Mouse (Mus musculus) limb, embryonic 15.5 days (tissue): ENCODE results near the gene Miga1. TPM values are rescaled to one million over a fixed set of nuclear protein-coding genes. Genes with fewer than 3 reads are reported as not detected.

Experiments used
- ATAC-seq: fragments of 200-750 bp; cut with Nextera tagmentation; 2 replicates; pipeline ENCODE4 v1.8.0; 2017; ENCODE audit warnings: low read depth, moderate TSS enrichment; ENCODE audit not compliant: insufficient number of reproducible peaks, low FRiP score, low TSS enrichment
- H3K27ac ChIP-seq: fragments of 300-500 bp; sonication (generic); 2 replicates; pipeline ENCODE4 v1.5.1; 2015; ENCODE audit warnings: moderate library complexity, mild to moderate bottlenecking, inconsistent platforms
- H3K27me3 ChIP-seq: fragments of 300-500 bp; sonication (generic); 2 replicates; pipeline ENCODE4 v1.6.1; 2015; ENCODE audit warnings: inconsistent platforms
- H3K36me3 ChIP-seq: fragments of 300-500 bp; sonication (generic); 2 replicates; pipeline ENCODE4 v1.6.1; 2015; ENCODE audit warnings: inconsistent platforms
- H3K4me1 ChIP-seq: fragments of 300-500 bp; sonication (generic); 2 replicates; pipeline ENCODE4 v1.6.1; 2015; ENCODE audit warnings: inconsistent platforms
- H3K4me2 ChIP-seq: fragments of 300-500 bp; sonication (generic); 2 replicates; pipeline ENCODE4 v1.6.1; 2015; ENCODE audit warnings: mild to moderate bottlenecking, inconsistent platforms
- H3K4me3 ChIP-seq: fragments of 300-500 bp; sonication (generic); 2 replicates; pipeline ENCODE4 v1.5.1; 2015; ENCODE audit warnings: mild to moderate bottlenecking, inconsistent platforms
- H3K9ac ChIP-seq: fragments of 300-500 bp; sonication (generic); 2 replicates; pipeline ENCODE4 v1.6.1; 2015; ENCODE audit warnings: inconsistent platforms
- H3K9me3 ChIP-seq: fragments of 300-500 bp; sonication (generic); 2 replicates; pipeline ENCODE4 v1.6.1; 2016; ENCODE audit warnings: inconsistent platforms
- WGBS: fragments of 180-500 bp; shearing (Covaris S2); methylation state at CpG from one replicate; pipeline ENCODE4 v1.1.7; 2015; 5-methylcytosine and 5-hydroxymethylcytosine counted together
- polyA plus RNA-seq: library from polyadenylated mRNA; unstranded; fragments of >200 nt; fragmentation: Nextera tagmentation; extraction: Ambion mirVana; gene quantifications from 2 replicates; pipeline ENCODE4 v1.2.1, GENCODE M21; 2015

Miga1 gene
- polyA plus RNA-seq, 1 experiment from 2014 or later, result 16.2 TPM

DNA sequence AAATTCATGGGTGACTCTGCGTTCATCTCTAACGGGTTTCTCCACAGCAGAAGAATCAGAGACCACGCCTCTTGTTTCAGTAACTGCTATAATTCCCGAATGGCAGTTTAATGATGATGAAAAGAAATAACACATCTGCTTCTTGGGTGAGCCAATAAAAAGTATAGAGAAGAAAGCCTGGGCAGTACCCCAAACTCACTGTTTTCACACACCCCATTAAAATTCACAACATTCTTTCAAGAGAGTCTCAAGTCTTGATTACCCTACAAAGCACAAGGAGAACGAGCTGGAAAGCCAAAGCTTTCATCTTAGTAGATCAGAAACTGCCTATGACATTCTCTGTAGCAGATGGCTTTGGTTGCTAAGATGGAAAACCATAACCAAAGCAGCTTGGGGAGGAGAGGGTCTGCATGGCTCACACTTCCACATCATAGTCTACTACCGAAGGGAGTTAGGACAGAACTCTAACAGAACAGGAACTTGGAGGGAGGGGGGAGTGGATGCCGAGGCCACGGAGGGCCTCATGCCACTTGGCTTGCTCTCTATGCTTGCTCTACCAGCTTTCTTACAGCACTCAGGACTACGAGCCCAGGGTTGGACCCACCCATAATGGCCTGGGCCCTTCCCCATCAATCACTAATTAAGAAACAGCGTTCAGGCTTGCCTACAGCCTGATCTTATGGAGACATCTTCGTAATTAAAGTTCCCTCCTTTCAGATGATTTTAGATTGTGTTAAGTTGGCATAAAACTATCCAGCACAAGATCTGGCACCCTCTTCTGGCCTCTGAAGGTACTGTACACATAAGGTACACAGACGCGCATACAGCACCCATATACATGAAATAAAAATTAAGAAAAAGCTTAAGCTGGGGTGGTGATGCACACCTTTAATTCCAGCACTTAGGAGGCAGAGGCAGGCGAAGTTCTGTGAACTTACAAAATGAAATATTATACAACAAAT is 39.5 kb downstream of the Miga1 start:
- Histone ChIP-seq H3K4me1 (no peaks in the 10 kb centered on the region), H3K4me2 (no peak overlapping the region), H3K9ac (no peak overlapping the region), H3K4me3 (no peak overlapping the region), H3K27me3 (no peaks in the 10 kb centered on the region), H3K36me3 (peaks cover 31% of the 10 kb centered on the region), H3K9me3 (no peaks in the 10 kb centered on the region), H3K27ac (peak overlapping the region; percentile 34)
- ATAC-seq, result no peak; the same call in 1 of the 2 replicates
- WGBS, result 57% methylated on average over 14 of the region's 14 CpGs

DNA sequence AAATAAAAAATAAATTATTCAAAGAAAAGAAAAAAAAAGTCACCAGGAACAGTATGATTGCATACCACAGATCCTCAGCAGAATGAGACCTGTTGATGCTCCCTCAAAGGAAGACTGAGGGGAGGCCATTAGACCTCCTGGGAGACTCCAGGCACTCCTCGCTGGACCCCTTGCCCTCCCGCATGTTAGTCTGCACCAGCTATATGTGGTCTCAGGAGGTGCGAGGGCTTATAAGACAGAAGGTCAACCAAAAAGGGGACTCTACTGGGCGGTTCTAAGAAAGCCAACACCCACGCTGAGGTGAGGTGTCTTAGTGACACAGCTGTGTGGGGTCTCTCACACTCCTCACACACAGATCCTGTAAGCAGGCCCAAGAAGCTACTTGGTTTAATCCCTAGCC is 44.3 kb downstream of the Miga1 start:
- Histone ChIP-seq H3K27me3 (no peaks in the 10 kb centered on the region), H3K4me3 (no peak overlapping the region), H3K4me1 (peaks cover 11% of the 10 kb centered on the region), H3K9ac (no peak overlapping the region), H3K9me3 (no peaks in the 10 kb centered on the region), H3K4me2 (no peak overlapping the region), H3K27ac (no peak overlapping the region), H3K36me3 (peaks cover 28% of the 10 kb centered on the region)
- WGBS, result 93% methylated on average over 5 of the region's 5 CpGs
- no peak for ATAC-seq

DNA sequence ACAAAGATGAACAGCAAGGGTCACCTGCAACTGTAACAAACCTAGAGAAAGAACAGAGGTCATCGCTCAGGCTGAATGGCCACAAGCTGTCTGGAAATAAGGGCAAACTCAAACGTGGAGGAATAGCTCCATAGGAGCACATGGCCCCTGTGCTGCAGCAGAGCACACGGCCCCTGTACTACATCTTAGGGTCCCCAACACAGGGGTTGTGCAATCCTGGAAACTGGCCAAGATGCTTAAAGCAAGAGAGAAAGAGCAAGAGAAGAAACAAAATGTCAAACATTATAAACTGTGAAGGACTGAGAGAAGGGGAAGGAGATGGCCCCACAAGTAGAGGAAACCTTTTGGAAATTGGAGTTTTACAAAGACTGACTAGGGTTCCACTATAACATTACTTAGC is 45.8 kb downstream of the Miga1 start:
- Histone ChIP-seq H3K9ac (no peak overlapping the region), H3K4me1 (peaks cover 17% of the 10 kb centered on the region), H3K27ac (no peak overlapping the region), H3K27me3 (no peaks in the 10 kb centered on the region), H3K4me3 (no peak overlapping the region), H3K36me3 (peaks cover 28% of the 10 kb centered on the region; the same call in 1 of the 2 replicates), H3K9me3 (no peaks in the 10 kb centered on the region), H3K4me2 (no peak overlapping the region)
- 63% methylated on average over 3 of the region's 3 CpGs for WGBS
- no peak for ATAC-seq

DNA sequence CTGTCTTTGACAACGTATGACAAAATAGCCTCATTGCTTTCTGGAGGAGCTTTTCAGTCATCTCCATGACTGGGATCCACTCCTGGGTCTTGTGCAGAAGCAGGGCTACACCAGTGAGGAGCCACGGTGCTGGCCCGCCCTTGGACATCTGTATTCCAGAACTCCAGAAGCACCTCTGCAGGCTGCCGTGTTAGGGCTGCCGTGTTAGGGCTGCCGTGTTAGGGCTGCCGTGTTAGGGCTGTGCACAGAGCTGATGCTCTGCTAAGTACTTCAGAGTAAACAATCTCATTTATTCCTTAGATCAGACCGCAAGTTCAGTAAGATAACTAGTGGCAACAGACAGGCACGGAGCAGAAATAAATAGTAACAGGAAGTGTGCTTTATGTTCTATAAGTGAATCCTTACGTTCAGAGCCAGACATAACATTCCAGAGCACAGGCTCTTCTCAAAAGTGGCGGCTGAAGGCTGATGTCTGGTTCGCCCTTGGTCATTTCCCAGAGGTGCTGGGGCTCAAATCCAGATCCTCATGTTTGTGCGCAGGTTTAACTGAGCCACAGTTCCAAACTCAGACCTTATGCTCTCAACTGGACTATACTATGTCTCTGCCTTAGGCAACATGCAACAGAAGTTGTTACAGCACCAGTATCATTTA is 46.6 kb downstream of the Miga1 start:
- 61% methylated on average over 13 of the region's 13 CpGs for WGBS

DNA sequence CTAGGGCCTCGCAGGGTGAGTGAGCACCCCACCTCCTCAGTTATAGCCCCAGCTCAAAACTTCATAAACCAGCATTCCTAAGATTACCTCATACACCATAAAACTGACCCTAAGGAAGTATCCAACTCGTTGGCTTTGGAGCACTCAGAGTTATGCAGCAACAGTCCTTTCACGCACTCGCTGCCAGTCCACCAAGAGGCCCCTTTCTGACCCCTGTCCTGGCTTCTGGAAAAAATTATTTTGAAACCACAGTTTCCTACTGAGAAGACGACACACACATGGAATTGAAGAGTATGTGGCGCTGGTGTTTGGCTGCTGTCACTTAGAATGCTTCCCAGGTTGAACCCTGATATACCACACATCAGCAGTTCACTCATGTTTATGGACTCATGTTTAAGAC is 48.3 kb downstream of the Miga1 start:
- 0 out of 2 replicates have a peak overlapping the region, but pooled peaks have one; percentile 83 for H3K27ac ChIP-seq
- no peak overlapping the region for H3K9ac ChIP-seq
- no peak overlapping the region for H3K4me3 ChIP-seq
- H3K27me3 ChIP-seq, result no peaks in the 10 kb centered on the region
- H3K4me1 ChIP-seq, result peaks cover 20% of the 10 kb centered on the region
- H3K9me3 ChIP-seq, result no peaks in the 10 kb centered on the region
- ATAC-seq, result no peak
- H3K4me2 ChIP-seq, result no peak overlapping the region
- H3K36me3 ChIP-seq, result peaks cover 33% of the 10 kb centered on the region; the same call in 1 of the 2 replicates
- WGBS, result 36% methylated on average over 6 of the region's 6 CpGs

More for the DNA sequence above, 46.6 kb downstream of the Miga1 start:
- H3K4me1 ChIP-seq, result peaks cover 20% of the 10 kb centered on the region
- no peak overlapping the region for H3K9ac ChIP-seq
- H3K4me2 ChIP-seq, result no peak overlapping the region
- H3K27ac ChIP-seq, result no peak overlapping the region
- H3K4me3 ChIP-seq, result no peak overlapping the region
- H3K9me3 ChIP-seq, result no peaks in the 10 kb centered on the region
- no peak for ATAC-seq
- peaks cover 30% of the 10 kb centered on the region; the same call in 1 of the 2 replicates for H3K36me3 ChIP-seq
- H3K27me3 ChIP-seq, result no peaks in the 10 kb centered on the region

DNA sequence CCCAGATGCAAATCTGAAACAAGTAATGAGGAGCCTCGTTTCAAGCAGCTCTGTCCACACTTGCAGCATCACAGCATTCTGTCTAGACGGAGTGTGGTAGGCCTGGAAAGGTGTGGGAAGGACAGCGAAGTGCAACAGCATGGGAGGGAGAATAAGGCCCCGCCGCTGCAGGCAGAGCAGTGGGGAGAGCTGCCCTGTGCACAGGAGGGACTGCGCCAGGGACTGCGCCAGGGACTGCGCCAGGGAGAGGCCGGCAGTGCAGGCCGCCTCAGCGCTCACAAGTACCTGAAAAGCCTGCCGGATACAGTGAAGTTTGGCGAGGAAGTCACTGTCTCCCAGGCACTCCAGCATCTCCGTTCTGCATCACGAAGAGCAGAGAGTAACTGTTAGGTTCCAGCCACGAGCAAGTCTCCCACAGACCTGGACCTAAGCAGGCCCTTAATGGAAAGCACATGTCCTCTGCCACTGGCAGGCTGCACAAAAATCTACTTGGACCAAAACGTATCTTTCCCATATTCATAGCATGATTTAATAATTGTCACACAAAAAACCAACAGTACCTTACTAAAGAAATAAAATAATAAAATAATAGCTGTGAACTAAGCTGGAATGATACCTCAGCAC is 49.9 kb downstream of the Miga1 start:
- Histone ChIP-seq H3K27ac (peak overlapping the region; percentile 86), H3K4me3 (no peak overlapping the region), H3K36me3 (peaks cover 30% of the 10 kb centered on the region), H3K27me3 (no peaks in the 10 kb centered on the region), H3K9ac (no peak overlapping the region), H3K4me2 (no peak overlapping the region), H3K4me1 (peaks cover 20% of the 10 kb centered on the region), H3K9me3 (no peaks in the 10 kb centered on the region)
- ATAC-seq, result peak; percentile 47; the same call in 1 of the 2 replicates
- WGBS, result 61% methylated on average over 17 of the region's 17 CpGs

DNA sequence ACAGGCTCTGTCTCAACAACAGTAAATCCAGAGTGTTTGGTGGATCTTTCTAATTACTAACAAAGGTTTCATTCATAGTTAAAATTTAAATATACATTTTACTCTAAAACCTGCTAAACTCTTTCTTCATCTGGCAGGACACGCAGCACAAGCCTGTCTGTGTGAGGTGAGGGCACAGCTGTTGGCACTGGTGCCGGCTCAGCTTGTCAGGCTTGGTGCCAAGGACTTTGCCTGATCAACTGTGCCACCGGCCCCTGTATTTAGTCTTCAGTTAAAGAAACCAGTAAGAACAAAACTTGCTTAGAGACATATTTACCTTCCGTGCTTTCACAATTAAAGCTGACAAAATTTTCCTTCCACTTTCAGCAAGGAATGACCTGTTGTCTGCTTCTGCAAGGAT is 51.5 kb downstream of the Miga1 start:
- H3K9me3 ChIP-seq, result no peaks in the 10 kb centered on the region
- ATAC-seq, result no peak

DNA sequence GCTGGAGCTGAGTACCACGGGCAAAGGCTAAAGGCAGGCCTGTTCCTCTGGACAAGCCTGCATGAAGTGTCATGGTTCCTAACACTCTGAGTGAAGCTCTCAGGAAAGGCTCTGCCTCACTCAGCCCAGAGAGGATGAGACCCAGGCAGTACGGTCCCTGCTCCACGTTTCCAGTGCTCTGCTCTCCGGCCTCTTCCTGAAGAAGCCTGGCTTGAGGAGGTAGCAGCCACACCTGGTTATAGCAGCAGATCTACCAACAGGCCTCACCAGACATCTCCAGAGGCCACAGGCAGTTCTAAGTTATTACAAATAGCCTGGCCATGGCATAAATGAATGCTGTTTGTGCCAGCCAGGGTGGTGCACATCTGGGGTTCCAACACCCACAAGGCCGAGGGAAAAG is 51.9 kb downstream of the Miga1 start:
- peaks cover 35% of the 10 kb centered on the region for H3K36me3 ChIP-seq
- ATAC-seq, result no peak
- H3K4me1 ChIP-seq, result peaks cover 20% of the 10 kb centered on the region
- H3K27me3 ChIP-seq, result no peaks in the 10 kb centered on the region
- no peaks in the 10 kb centered on the region for H3K9me3 ChIP-seq
- no peak overlapping the region for H3K27ac ChIP-seq
- H3K4me3 ChIP-seq, result no peak overlapping the region
- H3K4me2 ChIP-seq, result no peak overlapping the region
- 87% methylated on average over 5 of the region's 5 CpGs for WGBS
- H3K9ac ChIP-seq, result no peak overlapping the region

More for the DNA sequence above, 51.5 kb downstream of the Miga1 start:
- Histone ChIP-seq H3K4me1 (peaks cover 20% of the 10 kb centered on the region), H3K9ac (no peak overlapping the region), H3K36me3 (peaks cover 34% of the 10 kb centered on the region), H3K27me3 (no peaks in the 10 kb centered on the region), H3K27ac (no peak overlapping the region), H3K4me2 (no peak overlapping the region), H3K4me3 (no peak overlapping the region)
- 69% methylated on average over 4 of the region's 4 CpGs for WGBS

DNA sequence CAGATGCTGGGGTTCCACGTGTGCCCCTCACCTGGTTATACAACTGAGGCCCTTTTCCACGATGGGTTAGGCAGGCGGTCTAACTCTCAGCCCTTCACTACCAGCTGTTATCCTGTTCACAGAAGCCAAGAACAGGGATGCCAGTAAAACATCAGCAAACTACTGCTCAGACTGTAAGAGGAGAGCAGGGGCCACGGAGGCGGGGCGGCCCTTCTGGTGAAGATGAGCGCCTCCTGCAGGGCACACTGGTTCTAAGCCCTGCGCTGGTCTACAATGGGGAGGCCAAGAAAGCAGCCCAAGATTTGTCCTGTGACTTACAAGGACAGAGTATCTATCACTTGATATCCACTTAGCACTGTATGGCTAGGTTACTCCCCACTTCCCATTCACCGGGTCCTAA is 52.4 kb downstream of the Miga1 start:
- H3K27ac ChIP-seq, result no peak overlapping the region
- H3K4me2 ChIP-seq, result no peak overlapping the region
- ATAC-seq, result no peak
- H3K27me3 ChIP-seq, result no peaks in the 10 kb centered on the region
- H3K9ac ChIP-seq, result no peak overlapping the region
- no peaks in the 10 kb centered on the region for H3K9me3 ChIP-seq
- WGBS, result 78% methylated on average over 9 of the region's 9 CpGs
- peaks cover 20% of the 10 kb centered on the region for H3K4me1 ChIP-seq
- no peak overlapping the region for H3K4me3 ChIP-seq
- peaks cover 40% of the 10 kb centered on the region for H3K36me3 ChIP-seq

DNA sequence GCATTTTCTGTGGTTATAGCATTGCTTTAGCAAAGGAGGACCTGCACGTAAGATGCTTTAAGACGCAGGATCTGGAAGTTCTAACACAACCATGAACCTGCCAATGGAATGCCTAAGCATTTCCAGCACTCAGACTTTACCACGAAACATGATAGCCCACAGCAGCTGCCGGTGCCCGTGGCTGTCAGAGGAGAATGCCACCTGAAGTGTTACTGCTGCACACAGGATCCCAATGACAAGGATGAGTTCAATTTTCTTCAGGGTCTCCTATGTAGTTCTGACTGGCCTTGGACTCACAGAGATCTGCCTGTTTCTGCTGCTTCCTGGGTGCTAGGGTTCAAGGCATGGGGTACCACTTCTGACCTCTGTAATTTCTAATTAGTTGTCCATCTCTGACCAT is 55.4 kb downstream of the Miga1 start:
- peaks cover 45% of the 10 kb centered on the region for H3K36me3 ChIP-seq
- WGBS, result 68% methylated on average over 5 of the region's 5 CpGs
- H3K27me3 ChIP-seq, result no peaks in the 10 kb centered on the region
- H3K4me2 ChIP-seq, result no peak overlapping the region
- no peak overlapping the region for H3K27ac ChIP-seq
- no peak for ATAC-seq
- H3K9ac ChIP-seq, result no peak overlapping the region
- 0 out of 2 replicates have a peak, but pooled peaks cover 3% of the 10 kb centered on the region for H3K4me1 ChIP-seq
- H3K9me3 ChIP-seq, result no peaks in the 10 kb centered on the region
- no peak overlapping the region for H3K4me3 ChIP-seq

DNA sequence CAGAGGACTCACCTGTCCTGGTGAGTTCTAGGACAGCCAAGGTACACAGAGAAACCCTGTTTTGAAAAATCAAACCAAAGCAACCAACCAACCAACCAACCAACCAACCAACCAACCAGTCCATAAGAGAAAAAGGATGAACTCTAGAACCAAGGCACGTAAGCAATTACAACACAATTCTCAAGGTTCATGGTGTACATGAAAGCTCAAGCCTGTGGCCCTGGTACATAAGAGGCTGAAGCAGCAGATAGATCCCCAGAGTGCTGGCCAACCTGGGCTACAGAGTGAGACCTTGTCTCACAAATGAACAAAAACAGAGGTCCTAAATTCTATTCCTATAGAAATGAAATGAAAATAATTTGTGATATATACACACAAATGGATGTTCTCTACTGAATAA is 55.9 kb downstream of the Miga1 start:
- Histone ChIP-seq H3K9me3 (no peaks in the 10 kb centered on the region), H3K27me3 (no peaks in the 10 kb centered on the region), H3K27ac (no peak overlapping the region), H3K9ac (no peak overlapping the region), H3K4me2 (no peak overlapping the region), H3K4me3 (no peak overlapping the region), H3K36me3 (peaks cover 45% of the 10 kb centered on the region), H3K4me1 (0 out of 2 replicates have a peak, but pooled peaks cover 3% of the 10 kb centered on the region)
- ATAC-seq, result no peak
- 100% methylated on average over 1 of the region's 1 CpGs for WGBS
